Mouse (Mus musculus) layer of hippocampus, adult 9-11 months (tissue): ENCODE results near the gene C530008M17Rik.

Experiments used
- DNase-seq: peaks from one replicate; pipeline ENCODE4 v3.0.0; 2022

C530008M17Rik gene

GRCm38 (mm10) chr5:76779094-76779615, 122.8 kb downstream of the C530008M17Rik start:
- DNase-seq = no peak

- DNase-seq = no peak
Observed at GRCm38 (mm10) chr5:76781943-76782342, 125.6 kb downstream of the C530008M17Rik start.

GRCm38 (mm10) chr5:76782414-76783103, 126.2 kb downstream of the C530008M17Rik start:
- DNase-seq = peak; percentile 46

- no peak for DNase-seq
Observed at GRCm38 (mm10) chr5:76783104-76783441, 126.8 kb downstream of the C530008M17Rik start.

GRCm38 (mm10) chr5:76784151-76784723, 127.9 kb downstream of the C530008M17Rik start:
- DNase-seq = no peak

- DNase-seq = no peak
Observed at GRCm38 (mm10) chr5:76785013-76785412, 128.7 kb downstream of the C530008M17Rik start.

- DNase-seq = no peak
Observed at GRCm38 (mm10) chr5:76789881-76790280, 133.6 kb downstream of the C530008M17Rik start.

- no peak for DNase-seq
Observed at GRCm38 (mm10) chr5:76791280-76791679, 135.0 kb downstream of the C530008M17Rik start.

- no peak for DNase-seq
Observed at GRCm38 (mm10) chr5:76792720-76793119, 136.4 kb downstream of the C530008M17Rik start.

- no peak for DNase-seq
Observed at GRCm38 (mm10) chr5:76798043-76798442, 141.7 kb downstream of the C530008M17Rik start.

- no peak for DNase-seq
Observed at GRCm38 (mm10) chr5:76799471-76799870, 143.2 kb downstream of the C530008M17Rik start.

- no peak for DNase-seq
Observed at GRCm38 (mm10) chr5:76809031-76809430, 152.7 kb downstream of the C530008M17Rik start.

- DNase-seq = no peak
Observed at GRCm38 (mm10) chr5:76815035-76815434, 158.7 kb downstream of the C530008M17Rik start.

GRCm38 (mm10) chr5:76815786-76816455, 159.6 kb downstream of the C530008M17Rik start:
- DNase-seq = no peak

GRCm38 (mm10) chr5:76816748-76817147, 160.4 kb downstream of the C530008M17Rik start:
- DNase-seq = no peak

- peak; percentile 45 for DNase-seq
Observed at GRCm38 (mm10) chr5:76817678-76818077, 161.4 kb downstream of the C530008M17Rik start.

GRCm38 (mm10) chr5:76818807-76819206, 162.5 kb downstream of the C530008M17Rik start:
- no peak for DNase-seq

GRCm38 (mm10) chr5:76822097-76822496, 165.8 kb downstream of the C530008M17Rik start:
- DNase-seq = no peak

GRCm38 (mm10) chr5:76828527-76829240, 172.4 kb downstream of the C530008M17Rik start:
- peak; percentile 48 for DNase-seq

- no peak for DNase-seq
Observed at GRCm38 (mm10) chr5:76832529-76833210, 176.4 kb downstream of the C530008M17Rik start.

- DNase-seq = no peak
Observed at GRCm38 (mm10) chr5:76837018-76837417, 180.7 kb downstream of the C530008M17Rik start.

GRCm38 (mm10) chr5:76839786-76840185, 183.5 kb downstream of the C530008M17Rik start:
- no peak for DNase-seq

- DNase-seq = no peak
Observed at GRCm38 (mm10) chr5:76841859-76842258, 185.5 kb downstream of the C530008M17Rik start.
